Mouse (Mus musculus) heart, adult 2 months (tissue): ENCODE results near the gene Trmt1.
A peak's percentile ranks its signal among the peaks of the same experiment; 100 is the strongest.

Experiments used
- CTCF ChIP-seq: fragments of 200-600 bp; IDR thresholded peaks from 2 replicates; pipeline ENCODE4 v1.8.1; 2022; ENCODE audit warnings: antibody characterized with exemption, mild to moderate bottlenecking, moderate library complexity
- EP300 ChIP-seq: fragments of 200-500 bp; IDR thresholded peaks from 2 replicates; pipeline ENCODE4 v1.6.1; 2011; ENCODE audit warnings: low read depth, low read length, control low read depth; ENCODE audit not compliant: insufficient read depth
- POLR2A ChIP-seq: fragments of 200-500 bp; IDR thresholded peaks from 2 replicates; pipeline ENCODE4 v1.6.1; 2011; ENCODE audit warnings: mild to moderate bottlenecking, low read depth, low read length, control low read depth; ENCODE audit not compliant: insufficient read depth

DNA sequence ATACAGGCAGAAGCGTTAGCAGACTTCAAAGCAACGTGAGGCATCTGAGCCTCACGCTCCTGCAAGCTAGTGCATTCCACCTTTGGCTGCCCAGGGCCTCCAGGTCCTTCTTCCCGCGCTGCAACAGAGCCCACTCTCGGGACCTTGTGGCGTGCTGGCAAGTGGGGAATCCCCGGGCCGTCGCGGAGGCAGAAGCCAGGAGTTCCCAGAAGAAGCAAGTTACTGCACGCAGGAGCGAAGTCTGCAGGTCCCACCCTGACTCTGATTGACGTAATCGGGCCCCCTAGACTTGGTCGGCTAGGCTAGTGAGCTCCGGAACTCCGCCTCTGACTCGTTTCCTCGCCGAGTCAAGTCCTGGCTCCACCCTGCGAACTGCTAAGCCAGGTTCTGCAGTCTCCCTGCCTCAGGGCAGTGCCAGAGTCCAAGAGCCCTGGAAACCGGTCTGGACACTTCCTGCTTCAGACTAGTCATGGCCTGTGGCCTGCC is 29.4 kb upstream of the Trmt1 start:
- TF ChIP-seq POLR2A (peak; percentile 94), EP300 (peak; percentile 86), CTCF (no peak)
